Mouse (Mus musculus) heart, adult 2 months (tissue): ENCODE results near the gene Foxj3.
"Not testable (repeated sequence)": the region's sequence is repeated elsewhere in the genome, so short reads cannot be mapped to it uniquely, and the experiment has no call there.

Experiments
- CTCF ChIP-seq: fragments of 200-600 bp; IDR thresholded peaks from 2 replicates; pipeline ENCODE4 v1.8.1; 2022; ENCODE audit warnings: antibody characterized with exemption, mild to moderate bottlenecking, moderate library complexity
- POLR2A ChIP-seq: fragments of 200-500 bp; IDR thresholded peaks from 2 replicates; pipeline ENCODE4 v1.6.1; 2011; ENCODE audit warnings: mild to moderate bottlenecking, low read depth, low read length, control low read depth; ENCODE audit not compliant: insufficient read depth

DNA sequence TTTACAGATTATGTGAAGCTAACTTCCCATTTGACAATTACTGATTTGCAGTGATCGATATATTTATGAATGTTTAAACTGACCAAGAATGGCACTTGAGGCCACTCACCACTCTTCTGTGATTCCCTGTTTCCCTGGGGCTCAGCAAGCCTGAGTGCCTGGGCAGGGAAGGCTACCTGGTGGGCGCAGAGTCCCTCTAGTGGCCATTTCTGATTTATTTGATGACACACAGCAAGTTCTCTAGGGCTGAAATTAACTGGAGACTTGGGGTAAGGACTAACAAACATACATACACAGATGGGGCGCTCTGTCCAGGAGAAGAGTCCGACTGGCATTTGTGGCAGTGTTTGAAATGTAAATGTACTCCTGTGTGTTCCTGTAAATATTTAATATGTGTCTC lies 91.6 kb downstream of the Foxj3 start:
- TF ChIP-seq CTCF: peak; percentile 52
- not testable (repeated sequence) for TF ChIP-seq POLR2A
